Mouse (Mus musculus) liver, postnatal 0 days (tissue): Measurements from ENCODE around the gene Trp53tg5.

ENCODE experiments used
- CTCF ChIP-seq: sonication (generic); IDR thresholded peaks from 2 replicates; pipeline ENCODE4 v1.5.1; 2016; ENCODE audit warnings: antibody characterized with exemption, low read depth
- EP300 ChIP-seq: IDR thresholded peaks from 2 replicates; pipeline ENCODE4 v1.6.1; 2016; ENCODE audit warnings: antibody characterized with exemption, low read depth, mild to moderate bottlenecking

DNA sequence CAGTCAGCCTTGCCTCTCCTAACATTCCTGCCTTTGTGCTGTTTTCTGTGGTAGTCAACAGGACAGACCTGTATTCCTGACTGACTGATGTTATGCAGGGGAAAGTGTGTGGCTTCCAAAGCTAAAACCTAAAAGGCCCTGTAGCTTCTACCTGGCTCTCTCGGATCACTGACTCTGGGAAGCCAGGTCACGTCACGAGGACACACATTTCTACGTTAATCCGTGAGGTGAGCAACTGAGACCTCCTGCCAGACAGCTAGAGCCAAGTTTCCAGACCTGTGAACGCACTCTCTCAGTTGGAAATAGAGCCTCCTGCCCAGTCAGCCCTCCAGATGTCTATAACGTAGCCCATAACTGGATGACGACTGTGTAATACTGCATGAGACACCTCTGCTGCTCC, 51.5 kb downstream of the Trp53tg5 start:
- TF ChIP-seq CTCF (no peak), EP300 (no peak)
